Mouse (Mus musculus): ENCODE data around the gene Eif4e. TPM values are rescaled to one million over a fixed set of nuclear protein-coding genes. Genes with fewer than 3 reads are reported as not detected.

Gene Eif4e
- polyA plus RNA-seq, 1 experiment from 2014 or later = 156 TPM

GRCm38 (mm10) chr3:138495166-138496145, 30.5 kb upstream of the Eif4e start:
- H3K9me3 ChIP-seq (replicated peaks) = no peaks in the 10 kb centered on the region
- H3K4me1 ChIP-seq (replicated peaks) = peaks cover 19% of the 10 kb centered on the region
- 29% methylated on average over 11 of the region's 11 CpGs for WGBS (ENCODE audit: insufficient replicate concordance)
- peak overlapping the region; percentile 41 for H3K4me2 ChIP-seq
- H3K27me3 ChIP-seq = no peaks in the 10 kb centered on the region
- H3K27ac ChIP-seq (replicated peaks) = no peak overlapping the region
- H3K4me3 ChIP-seq (replicated peaks) = no peak overlapping the region
- ATAC-seq (ENCODE audit: insufficient read depth) = peak; percentile 63
- no peaks in the 10 kb centered on the region for H3K36me3 ChIP-seq (replicated peaks)
- no peak overlapping the region for H3K9ac ChIP-seq

GRCm38 (mm10) chr3:138498731-138499130, 27.2 kb upstream of the Eif4e start:
- no peak overlapping the region for H3K27ac ChIP-seq (replicated peaks)
- H3K9ac ChIP-seq = no peak overlapping the region
- no peaks in the 10 kb centered on the region for H3K27me3 ChIP-seq
- no peak overlapping the region for H3K4me2 ChIP-seq
- no peak for ATAC-seq (ENCODE audit: insufficient read depth)
- WGBS (ENCODE audit: insufficient replicate concordance) = 57% methylated on average over 4 of the region's 4 CpGs
- H3K36me3 ChIP-seq (replicated peaks) = no peaks in the 10 kb centered on the region
- H3K9me3 ChIP-seq (replicated peaks) = no peaks in the 10 kb centered on the region
- no peak overlapping the region for H3K4me3 ChIP-seq (replicated peaks)
- H3K4me1 ChIP-seq (replicated peaks) = peaks cover 19% of the 10 kb centered on the region

DNA sequence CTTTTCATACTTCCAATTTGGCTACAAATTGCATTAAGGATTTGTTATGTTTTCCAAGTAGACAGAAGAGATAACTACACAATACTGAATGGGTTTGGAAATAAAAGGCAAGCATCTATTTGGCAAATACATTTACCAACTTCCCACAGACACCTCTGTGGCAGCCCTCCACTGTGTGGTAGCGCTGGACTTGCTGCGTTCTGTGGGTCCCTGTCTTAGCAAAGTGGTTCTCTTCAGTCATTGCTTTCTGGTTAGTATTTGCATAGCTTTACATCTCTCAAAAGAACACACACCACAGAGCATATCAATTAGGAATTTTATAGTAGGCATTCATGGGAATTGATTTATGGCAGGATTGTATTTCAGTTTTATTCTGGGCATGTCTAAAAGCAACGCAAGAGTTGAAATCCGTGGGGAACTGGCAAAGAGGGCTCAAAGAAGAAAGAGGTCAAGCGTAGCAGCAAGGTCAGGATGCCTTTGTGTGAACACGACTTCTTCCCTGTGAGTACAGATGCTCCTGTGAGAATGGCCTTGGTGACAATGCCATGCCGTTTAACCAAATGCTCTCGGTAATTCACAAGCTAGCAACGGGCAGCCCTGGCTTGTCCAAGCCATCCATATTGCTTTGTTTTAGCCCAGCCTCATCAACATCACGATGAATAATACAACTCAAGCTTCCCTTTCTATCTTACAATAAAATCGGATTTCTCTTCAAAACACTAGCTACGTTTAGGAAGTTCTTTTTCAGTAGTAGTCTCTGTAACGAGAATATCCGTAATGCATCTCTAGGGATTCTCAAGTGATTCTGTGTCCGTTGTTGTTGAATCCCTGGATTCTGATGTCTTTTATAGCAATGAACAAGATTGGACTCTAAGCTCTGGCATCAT, 25.9 kb upstream of the Eif4e start:
- ATAC-seq (ENCODE audit: insufficient read depth) = no peak
- 69% methylated on average over 15 of the region's 15 CpGs for WGBS (ENCODE audit: insufficient replicate concordance)

DNA sequence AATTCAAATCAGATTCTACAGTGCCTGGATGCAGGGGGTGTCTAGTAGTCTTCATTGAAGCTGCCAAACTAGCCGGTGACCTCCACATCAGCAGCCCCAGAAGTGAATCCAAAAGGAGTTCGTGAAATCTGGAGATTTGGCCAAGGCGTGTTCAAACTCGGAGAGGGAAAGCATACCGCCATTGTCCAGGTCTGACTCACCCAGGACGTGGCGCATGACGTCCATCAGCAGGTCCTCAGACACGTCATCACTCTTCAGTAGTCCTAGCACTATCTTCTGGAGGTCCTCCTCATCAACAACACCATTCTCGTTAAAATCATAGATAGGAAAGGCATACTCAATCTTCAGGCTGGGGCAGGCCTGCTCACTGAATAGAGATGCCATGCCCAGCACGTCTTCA, 22.2 kb upstream of the Eif4e start:
- 70% methylated on average over 11 of the region's 11 CpGs for WGBS (ENCODE audit: insufficient replicate concordance)
- H3K36me3 ChIP-seq (replicated peaks) = no peaks in the 10 kb centered on the region
- no peak overlapping the region for H3K4me3 ChIP-seq (replicated peaks)
- no peaks in the 10 kb centered on the region for H3K4me1 ChIP-seq (replicated peaks)
- no peaks in the 10 kb centered on the region for H3K27me3 ChIP-seq
- H3K9ac ChIP-seq = no peak overlapping the region
- H3K4me2 ChIP-seq = no peak overlapping the region
- no peak overlapping the region for H3K27ac ChIP-seq (replicated peaks)
- no peak for ATAC-seq (ENCODE audit: insufficient read depth)
- H3K9me3 ChIP-seq (replicated peaks) = no peaks in the 10 kb centered on the region

More for the DNA sequence above, 25.9 kb upstream of the Eif4e start:
- Histone ChIP-seq H3K27me3 (no peaks in the 10 kb centered on the region), H3K27ac (replicated peaks) (no peak overlapping the region), H3K9me3 (replicated peaks) (no peaks in the 10 kb centered on the region), H3K36me3 (replicated peaks) (no peaks in the 10 kb centered on the region), H3K4me1 (replicated peaks) (peaks cover 10% of the 10 kb centered on the region), H3K4me3 (replicated peaks) (no peak overlapping the region), H3K9ac (no peak overlapping the region), H3K4me2 (no peak overlapping the region)

DNA sequence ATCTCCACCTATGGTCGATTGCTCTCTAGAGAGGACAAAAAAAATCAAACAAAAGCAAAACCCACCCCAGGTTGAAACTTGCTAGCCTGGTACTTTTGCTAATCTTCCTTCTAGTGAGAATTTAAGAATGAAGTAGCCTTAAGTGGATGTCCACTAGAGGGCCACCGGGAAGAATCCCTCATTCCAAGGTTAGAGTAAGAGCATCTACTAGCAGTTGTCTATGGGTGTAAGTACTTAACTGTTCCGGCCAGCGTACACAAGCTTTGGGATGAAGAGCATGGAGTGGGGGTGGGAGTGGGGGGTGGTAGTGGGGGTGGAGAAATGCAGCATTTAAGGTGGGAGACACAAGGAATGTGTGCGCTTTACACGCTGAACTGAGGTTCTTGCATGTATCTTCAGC, 19.2 kb upstream of the Eif4e start:
- H3K4me1 ChIP-seq (replicated peaks) = no peaks in the 10 kb centered on the region
- no peaks in the 10 kb centered on the region for H3K9me3 ChIP-seq (replicated peaks)
- no peaks in the 10 kb centered on the region for H3K27me3 ChIP-seq
- ATAC-seq (ENCODE audit: insufficient read depth) = no peak
- H3K27ac ChIP-seq (replicated peaks) = no peak overlapping the region
- no peak overlapping the region for H3K9ac ChIP-seq
- H3K4me2 ChIP-seq = no peak overlapping the region
- no peak overlapping the region for H3K4me3 ChIP-seq (replicated peaks)
- WGBS (ENCODE audit: insufficient replicate concordance) = 53% methylated on average over 6 of the region's 6 CpGs
- no peaks in the 10 kb centered on the region for H3K36me3 ChIP-seq (replicated peaks)

GRCm38 (mm10) chr3:138509581-138509980, 16.4 kb upstream of the Eif4e start:
- Histone ChIP-seq H3K27ac (replicated peaks) (no peak overlapping the region), H3K9ac (no peak overlapping the region), H3K4me2 (no peak overlapping the region), H3K9me3 (replicated peaks) (no peaks in the 10 kb centered on the region), H3K36me3 (replicated peaks) (no peaks in the 10 kb centered on the region), H3K27me3 (no peaks in the 10 kb centered on the region), H3K4me3 (replicated peaks) (no peak overlapping the region), H3K4me1 (replicated peaks) (no peaks in the 10 kb centered on the region)
- 72% methylated on average over 2 of the region's 2 CpGs for WGBS (ENCODE audit: insufficient replicate concordance)
- no peak for ATAC-seq (ENCODE audit: insufficient read depth)

DNA sequence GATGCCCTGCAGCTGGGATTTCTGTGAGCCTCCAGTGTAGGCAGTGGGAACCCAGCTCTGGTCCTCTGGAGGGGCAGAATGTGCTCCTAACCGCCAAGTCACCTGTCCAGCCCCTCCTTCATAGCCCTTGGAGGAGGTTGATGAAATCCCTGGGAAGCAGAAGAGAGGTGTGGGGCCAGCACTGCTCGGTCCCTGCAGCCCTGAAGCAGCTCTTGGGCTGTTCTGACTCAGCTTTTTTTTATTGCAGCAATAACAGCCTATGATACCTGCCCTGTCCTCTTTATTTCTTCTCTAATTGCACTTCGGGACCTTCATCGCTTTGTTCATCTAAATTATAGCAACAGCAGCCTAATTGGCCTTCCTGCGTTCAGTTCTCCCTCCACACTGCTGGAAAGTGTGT, 15.5 kb upstream of the Eif4e start:
- Histone ChIP-seq H3K36me3 (replicated peaks) (no peaks in the 10 kb centered on the region), H3K9me3 (replicated peaks) (no peaks in the 10 kb centered on the region), H3K4me3 (replicated peaks) (no peak overlapping the region), H3K27me3 (no peaks in the 10 kb centered on the region), H3K4me2 (no peak overlapping the region), H3K27ac (replicated peaks) (no peak overlapping the region), H3K9ac (no peak overlapping the region), H3K4me1 (replicated peaks) (no peaks in the 10 kb centered on the region)
- no peak for ATAC-seq (ENCODE audit: insufficient read depth)
- 68% methylated on average over 5 of the region's 5 CpGs for WGBS (ENCODE audit: insufficient replicate concordance)

GRCm38 (mm10) chr3:138513243-138513642, 12.7 kb upstream of the Eif4e start:
- Histone ChIP-seq H3K36me3 (replicated peaks) (no peaks in the 10 kb centered on the region), H3K4me2 (no peak overlapping the region), H3K27ac (replicated peaks) (no peak overlapping the region), H3K4me1 (replicated peaks) (no peaks in the 10 kb centered on the region), H3K9me3 (replicated peaks) (no peaks in the 10 kb centered on the region), H3K4me3 (replicated peaks) (no peak overlapping the region), H3K27me3 (no peaks in the 10 kb centered on the region), H3K9ac (no peak overlapping the region)
- 74% methylated on average over 12 of the region's 12 CpGs for WGBS (ENCODE audit: insufficient replicate concordance)
- no peak for ATAC-seq (ENCODE audit: insufficient read depth)

DNA sequence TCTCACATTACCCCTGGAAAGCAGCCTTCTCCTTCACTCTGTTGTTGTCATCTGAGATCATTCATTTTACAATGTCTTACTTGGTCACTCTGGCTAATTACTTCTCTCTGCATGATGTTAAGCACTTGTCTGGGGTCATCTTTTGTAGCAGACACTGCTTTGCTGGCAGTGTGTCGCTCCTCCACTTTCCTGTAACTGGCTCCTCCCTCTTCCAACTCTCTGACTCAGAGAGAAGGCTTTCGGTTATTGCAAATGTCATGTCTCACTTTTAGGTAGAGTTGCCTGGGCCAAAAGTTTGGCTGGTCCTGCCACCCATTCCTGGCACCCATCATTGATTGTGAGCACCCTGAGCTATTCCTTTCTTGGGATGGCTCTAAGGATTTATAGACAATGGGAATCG, 11.2 kb upstream of the Eif4e start:
- H3K4me2 ChIP-seq = no peak overlapping the region
- no peak overlapping the region for H3K4me3 ChIP-seq (replicated peaks)
- H3K4me1 ChIP-seq (replicated peaks) = no peaks in the 10 kb centered on the region
- H3K9ac ChIP-seq = no peak overlapping the region
- no peaks in the 10 kb centered on the region for H3K9me3 ChIP-seq (replicated peaks)
- no peak for ATAC-seq (ENCODE audit: insufficient read depth)
- WGBS (ENCODE audit: insufficient replicate concordance) = 68% methylated on average over 3 of the region's 3 CpGs
- no peaks in the 10 kb centered on the region for H3K27me3 ChIP-seq
- no peaks in the 10 kb centered on the region for H3K36me3 ChIP-seq (replicated peaks)
- no peak overlapping the region for H3K27ac ChIP-seq (replicated peaks)

DNA sequence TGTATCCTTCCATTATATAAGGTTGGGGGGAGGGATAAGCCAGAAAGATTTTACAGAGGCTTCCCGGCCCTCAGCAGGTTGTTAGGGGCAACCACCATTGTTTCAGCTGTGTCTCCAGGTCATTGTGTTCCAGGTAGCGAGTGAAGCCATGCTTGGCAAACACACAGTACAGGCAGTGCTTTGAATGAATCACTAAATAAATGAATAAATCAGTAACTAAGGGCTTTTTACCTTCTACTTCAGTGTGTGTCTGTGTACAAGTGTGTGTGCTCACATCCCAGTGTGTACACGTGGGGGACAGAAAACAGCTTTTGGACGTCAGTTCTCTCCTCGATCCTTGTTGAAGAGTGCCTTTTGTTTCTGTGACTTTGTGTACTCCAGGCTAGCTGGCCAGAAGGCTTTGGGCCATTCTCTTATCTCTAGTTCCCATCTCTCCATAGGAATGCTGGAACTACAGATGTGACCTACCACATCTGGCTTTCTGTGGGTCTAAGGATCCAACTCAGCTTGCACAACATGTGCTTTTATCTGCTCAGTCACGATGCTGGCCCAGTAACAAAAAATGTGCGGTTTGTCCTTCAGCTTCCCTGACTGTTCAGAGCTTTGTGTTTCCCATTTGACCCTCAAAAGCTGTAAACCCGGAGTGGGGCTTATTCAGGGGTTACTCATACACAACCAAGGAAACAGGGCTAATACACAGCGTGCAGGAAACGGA, 10.2 kb upstream of the Eif4e start:
- Histone ChIP-seq H3K4me3 (replicated peaks) (no peak overlapping the region), H3K27me3 (no peaks in the 10 kb centered on the region), H3K36me3 (replicated peaks) (no peaks in the 10 kb centered on the region), H3K9me3 (replicated peaks) (no peaks in the 10 kb centered on the region), H3K4me1 (replicated peaks) (no peaks in the 10 kb centered on the region), H3K4me2 (no peak overlapping the region), H3K9ac (no peak overlapping the region), H3K27ac (replicated peaks) (no peak overlapping the region)
- ATAC-seq (ENCODE audit: insufficient read depth) = no peak
- 57% methylated on average over 10 of the region's 10 CpGs for WGBS (ENCODE audit: insufficient replicate concordance)

- Histone ChIP-seq H3K4me3 (replicated peaks) (no peak overlapping the region), H3K9ac (no peak overlapping the region), H3K4me2 (no peak overlapping the region), H3K27ac (replicated peaks) (no peak overlapping the region), H3K4me1 (replicated peaks) (no peaks in the 10 kb centered on the region), H3K36me3 (replicated peaks) (no peaks in the 10 kb centered on the region), H3K9me3 (replicated peaks) (no peaks in the 10 kb centered on the region), H3K27me3 (no peaks in the 10 kb centered on the region; the same call in 1 of the 2 replicates)
- ATAC-seq (ENCODE audit: insufficient read depth) = no peak
- 53% methylated on average over 3 of the region's 3 CpGs for WGBS (ENCODE audit: insufficient replicate concordance)
Observed at GRCm38 (mm10) chr3:138517881-138518280, 8.1 kb upstream of the Eif4e start.
